Comparison of ENCODE assay signal across 18 mouse cellular contexts in the genomic region with DNA sequence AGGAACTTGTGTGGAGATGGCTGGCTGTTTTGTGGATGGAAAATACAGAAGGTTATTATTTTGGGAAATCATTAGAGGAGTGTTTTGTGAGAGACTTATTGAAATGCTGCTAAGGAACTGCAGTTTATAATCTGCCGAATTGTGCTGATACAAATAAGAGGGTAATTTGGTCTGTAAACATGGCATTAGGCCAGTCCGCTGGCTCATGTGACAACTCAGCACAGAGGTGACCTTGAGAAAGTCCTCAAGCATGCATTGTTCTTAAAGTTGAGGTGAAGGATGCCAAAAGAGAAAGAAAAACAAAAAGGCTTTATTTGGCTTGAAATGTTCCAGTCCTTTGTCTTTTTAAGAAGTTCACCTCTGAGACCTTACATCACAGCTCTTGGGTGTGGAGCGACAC. TPM values are rescaled to one million over a fixed set of nuclear protein-coding genes. Genes with fewer than 3 reads are reported as not detected.
DNase-seq lines count a peak whose midpoint lies in the region; ATAC-seq and TF ChIP-seq lines count a peak whose summit lies in the region.
"Had no signal": no experiment of that assay in that cellular context is flagged by ENCODE, and none has a peak within 500 bp of the region (broad histone marks: within the 10 kb centered on the region; RNA-seq: fewer than 3 reads in every experiment).

No protein-coding gene starts in this region.

- no peaks in the 10 kb centered on the region for H3K9me3 ChIP-seq in hindbrain, postnatal 0 days (ENCODE audit: low read length)
- H3K9me3 ChIP-seq in hindbrain, embryonic 16.5 days (ENCODE audit: control insufficient read depth, low read length), result no peaks in the 10 kb centered on the region
- no peaks in the 10 kb centered on the region for H3K9me3 ChIP-seq in midbrain, embryonic 14.5 days (ENCODE audit: control insufficient read depth, low read length)
- H3K9me3 ChIP-seq: forebrain, embryonic 12.5 days; heart, embryonic 12.5 days; hindbrain, embryonic 15.5 days; limb, embryonic 15.5 days; midbrain, embryonic 12.5 days had no signal

- no peaks in the 10 kb centered on the region for H3K4me1 ChIP-seq in hindbrain, postnatal 0 days (ENCODE audit: insufficient read depth, low read length)
- H3K4me1 ChIP-seq in hindbrain, embryonic 16.5 days (ENCODE audit: control insufficient read depth, insufficient read depth, low read depth, low read length), result 0 out of 2 replicates have a peak, but pooled peaks cover 3% of the 10 kb centered on the region
- no peaks in the 10 kb centered on the region for H3K4me1 ChIP-seq in midbrain, embryonic 14.5 days (ENCODE audit: control insufficient read depth, insufficient read depth, low read length)
- H3K4me1 ChIP-seq: forebrain, embryonic 12.5 days; hindbrain, embryonic 15.5 days; limb, embryonic 15.5 days; midbrain, embryonic 12.5 days had no signal

- H3K27me3 ChIP-seq in hindbrain, postnatal 0 days (ENCODE audit: insufficient read depth, low read length), result no peaks in the 10 kb centered on the region
- H3K27me3 ChIP-seq in hindbrain, embryonic 16.5 days (replicated peaks; ENCODE audit: control insufficient read depth, insufficient read depth, low read length), result no peaks in the 10 kb centered on the region
- no peaks in the 10 kb centered on the region for H3K27me3 ChIP-seq in midbrain, embryonic 14.5 days (ENCODE audit: control insufficient read depth, insufficient read depth, low read length)
- H3K27me3 ChIP-seq: forebrain, embryonic 12.5 days; heart, embryonic 12.5 days; hindbrain, embryonic 15.5 days; limb, embryonic 15.5 days; midbrain, embryonic 12.5 days had no signal

- no peak overlapping the region for H3K9ac ChIP-seq in hindbrain, postnatal 0 days (replicated peaks; ENCODE audit: low read length)
- no peak overlapping the region for H3K9ac ChIP-seq in hindbrain, embryonic 16.5 days (ENCODE audit: low read depth, low read length)
- H3K9ac ChIP-seq in midbrain, embryonic 14.5 days (replicated peaks; ENCODE audit: low read length), result no peak overlapping the region
- H3K9ac ChIP-seq: forebrain, embryonic 12.5 days; heart, embryonic 12.5 days; hindbrain, embryonic 15.5 days; limb, embryonic 15.5 days; midbrain, embryonic 12.5 days had no signal

- peak; percentile 18 for DNase-seq in hindbrain, postnatal 0 days (ENCODE audit: low spot score)
- DNase-seq in ovary, adult 18-20 months (ENCODE audit: low spot score), result peak; percentile 65
- DNase-seq in ovary, postnatal 10 days (ENCODE audit: low spot score), result no peak
- peak; percentile 45 for DNase-seq in kidney, postnatal 10 days
- no peak for DNase-seq in midbrain, embryonic 14.5 days
- DNase-seq in layer of hippocampus, postnatal 10 days (ENCODE audit: low spot score in 2 of 2), result no peak
- DNase-seq: cerebellum, postnatal 10 days; gastrocnemius, postnatal 14 days; heart, postnatal 36 days; lung, adult 2 months; thymus, adult 2 months had no signal

- 65% methylated on average over 3 of the region's 3 CpGs for WGBS in hindbrain, postnatal 0 days
- WGBS in hindbrain, embryonic 16.5 days, result 66% methylated on average over 3 of the region's 3 CpGs
- 88% methylated on average over 3 of the region's 3 CpGs for WGBS in midbrain, embryonic 14.5 days

- no peak for ATAC-seq in hindbrain, postnatal 0 days
- no peak for ATAC-seq in hindbrain, embryonic 16.5 days
- no peak for ATAC-seq in midbrain, embryonic 14.5 days (ENCODE audit: low FRiP score, low TSS enrichment)

- H3K4me3 ChIP-seq in hindbrain, postnatal 0 days (ENCODE audit: low read length), result no peak overlapping the region
- no peak overlapping the region for H3K4me3 ChIP-seq in hindbrain, embryonic 16.5 days (ENCODE audit: low read length)
- H3K4me3 ChIP-seq in midbrain, embryonic 14.5 days (replicated peaks; ENCODE audit: low read depth, low read length), result no peak overlapping the region
- H3K4me3 ChIP-seq: forebrain, embryonic 12.5 days; heart, embryonic 12.5 days; hindbrain, embryonic 15.5 days; limb, embryonic 15.5 days; midbrain, embryonic 12.5 days had no signal

- no peak overlapping the region for H3K4me2 ChIP-seq in hindbrain, postnatal 0 days (ENCODE audit: low read depth, low read length)
- no peak overlapping the region for H3K4me2 ChIP-seq in hindbrain, embryonic 16.5 days (ENCODE audit: low read length)
- no peak overlapping the region for H3K4me2 ChIP-seq in midbrain, embryonic 14.5 days (ENCODE audit: low read length)
- H3K4me2 ChIP-seq: forebrain, embryonic 12.5 days; heart, embryonic 12.5 days; hindbrain, embryonic 15.5 days; limb, embryonic 15.5 days; midbrain, embryonic 12.5 days had no signal

- no peaks in the 10 kb centered on the region for H3K36me3 ChIP-seq in hindbrain, postnatal 0 days (ENCODE audit: insufficient read depth, low read length)
- no peaks in the 10 kb centered on the region for H3K36me3 ChIP-seq in hindbrain, embryonic 16.5 days (ENCODE audit: control insufficient read depth, insufficient read depth, low read length)
- no peaks in the 10 kb centered on the region for H3K36me3 ChIP-seq in midbrain, embryonic 14.5 days (ENCODE audit: control insufficient read depth, insufficient read depth, low read length)
- H3K36me3 ChIP-seq: forebrain, embryonic 12.5 days; heart, embryonic 12.5 days; hindbrain, embryonic 15.5 days; limb, embryonic 15.5 days; midbrain, embryonic 12.5 days had no signal

- no peak overlapping the region for H3K27ac ChIP-seq in hindbrain, postnatal 0 days
- H3K27ac ChIP-seq in hindbrain, embryonic 16.5 days (ENCODE audit: low read depth, low read length), result no peak overlapping the region
- H3K27ac ChIP-seq in midbrain, embryonic 14.5 days (replicated peaks; ENCODE audit: low read depth, low read length), result no peak overlapping the region
- H3K27ac ChIP-seq: forebrain, embryonic 12.5 days; hindbrain, embryonic 15.5 days; kidney, postnatal 0 days; limb, embryonic 15.5 days; midbrain, embryonic 12.5 days had no signal

- no peak for TF ChIP-seq CTCF in hindbrain, postnatal 0 days (IDR thresholded peaks at IDR 0.05; ENCODE audit: low read depth)

RNA-seq across cellular contexts. Expression of a gene that starts 21.8 kb away (rescaled TPM):
- total RNA-seq in hindbrain, postnatal 0 days (2014; rRNA removed), result 3.7 and 4.6 TPM in 2 replicates
- 1.1 and 1.3 TPM in 2 replicates for polyA plus RNA-seq in hindbrain, postnatal 0 days (2015; fragmentation: Nextera tagmentation; extraction: Ambion mirVana)
- 1.3 and 1.6 TPM in 2 replicates for polyA plus RNA-seq in hindbrain, embryonic 16.5 days (2015; fragmentation: Nextera tagmentation; extraction: Ambion mirVana)
- 0.59 and 0.91 TPM in 2 replicates for polyA plus RNA-seq in midbrain, embryonic 14.5 days (2014; fragmentation: Nextera tagmentation; extraction: Ambion mirVana)
- total RNA-seq in layer of hippocampus, postnatal 10 days (2021), result 1 to 10 TPM; 3.9 to 5.1 TPM

Comparison
In these comparisons a context has a peak if more than half of its experiments do, and no peak if none do; other contexts are left out.
1. DNase-seq: peak in hindbrain, postnatal 0 days (single experiment), ovary, adult 18-20 months (single experiment) and kidney, postnatal 10 days (single experiment); none in ovary, postnatal 10 days (single experiment), midbrain, embryonic 14.5 days (single experiment) and layer of hippocampus, postnatal 10 days (0 of 2).